Mouse (Mus musculus): ENCODE data around the gene Pbp2. TPM values are rescaled to one million over a fixed set of nuclear protein-coding genes. Genes with fewer than 3 reads are reported as not detected.

Gene Pbp2
- total RNA-seq (2023), result not detected

DNA sequence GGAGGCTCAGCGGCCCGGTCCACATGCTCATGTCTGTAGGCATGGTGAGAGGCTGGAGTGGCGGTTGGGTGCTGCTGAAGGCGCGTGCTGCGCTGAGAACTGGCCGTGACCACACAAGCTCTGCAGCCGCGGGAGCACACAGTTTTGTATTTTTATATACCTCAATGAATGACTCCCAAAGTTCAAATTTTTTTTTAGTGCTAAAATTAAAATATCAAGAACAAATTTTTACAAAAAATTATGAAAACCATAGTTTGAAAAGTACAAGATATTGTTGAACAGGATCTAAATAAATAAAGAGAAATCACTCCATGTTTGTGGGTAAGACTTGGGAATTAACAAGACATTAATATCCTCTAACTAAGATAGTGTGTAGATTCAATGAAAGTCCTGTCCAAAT, at the start of gene Pbp2:
Pbp2 (minus strand) TSS at position 101 of the 400 bp plus-strand sequence.

Other genes starting within 250 kb of the Pbp2 start
- gene Gprc5a, start 244.8 kb downstream of the Pbp2 start, total RNA-seq (2023), result under 1 TPM; 0.33 to 0.60 TPM
- gene Gprc5d, start 192.1 kb downstream of the Pbp2 start, total RNA-seq (2023), result not detected
- gene Fam234b, start 112.4 kb downstream of the Pbp2 start, total RNA-seq (2023), result 10 to 100 TPM in 1 of 2 experiments, 1 to 10 TPM in 1; 6.9 to 15.3 TPM
- gene Hebp1, start 112.4 kb downstream of the Pbp2 start, total RNA-seq (2023), result 10 to 100 TPM; 22.6 to 31.0 TPM
- not detected for gene Gsg1, start 56.1 kb downstream of the Pbp2 start, total RNA-seq (2023)
- 10 to 100 TPM; 13.4 to 25.4 TPM for gene Emp1, start 52.1 kb upstream of the Pbp2 start, total RNA-seq (2023)